Mouse (Mus musculus): ENCODE measurements at regions not wholly inside any gene's neighbourhood (a gene's known extent, or its start where the extent isn't known, plus 50 kb on each side); places are given as distances from the start of the nearest gene placed in this dataset.
A peak's percentile ranks its signal among the peaks of the same experiment; 100 is the strongest.

DNA sequence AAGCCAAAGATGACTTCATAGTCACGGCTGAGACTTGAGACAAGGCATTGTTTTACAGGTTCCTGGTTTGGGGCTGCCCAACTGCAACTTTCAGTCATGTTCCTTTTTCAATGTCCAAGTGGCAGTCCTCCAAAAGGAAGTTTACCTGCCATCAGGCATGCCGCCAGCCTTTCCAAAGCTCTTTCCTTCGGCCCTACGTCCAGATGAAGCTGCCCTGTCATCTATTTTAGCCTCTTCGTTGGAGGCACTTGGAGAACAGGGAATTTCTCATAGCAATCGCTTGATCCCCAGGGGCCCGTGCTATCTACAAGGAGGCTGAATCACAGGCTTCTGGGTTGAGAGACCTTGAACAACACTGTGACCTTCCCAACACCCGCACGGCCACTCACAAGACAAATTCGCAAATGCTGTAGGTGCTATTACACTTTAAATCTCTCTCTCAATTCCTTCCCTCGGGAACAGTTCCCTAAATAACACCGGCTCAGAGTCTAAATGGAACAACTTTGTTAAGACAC is 468.4 kb downstream of the Efna5 start:
- DNase-seq, result no peak

DNA sequence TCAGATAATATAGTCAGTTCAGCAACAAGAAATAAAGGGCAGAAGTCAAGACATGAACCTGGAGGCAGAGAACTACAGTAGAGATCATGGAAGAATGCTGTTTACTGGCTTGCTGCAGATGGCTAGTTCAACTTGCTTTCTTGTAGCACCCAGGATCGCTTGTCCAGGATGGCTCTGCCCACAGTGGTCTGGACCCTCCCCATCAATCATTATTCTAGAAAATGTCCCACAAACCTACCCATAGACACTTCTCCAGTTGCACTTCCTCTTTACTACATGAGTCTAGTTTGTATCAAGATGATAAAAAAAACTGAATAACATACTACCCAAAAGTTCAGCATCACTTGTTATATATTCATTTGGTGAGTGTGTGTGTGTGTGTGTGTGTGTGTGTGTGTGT is 477.4 kb downstream of the Efna5 start:
- DNase-seq, result no peak

DNA sequence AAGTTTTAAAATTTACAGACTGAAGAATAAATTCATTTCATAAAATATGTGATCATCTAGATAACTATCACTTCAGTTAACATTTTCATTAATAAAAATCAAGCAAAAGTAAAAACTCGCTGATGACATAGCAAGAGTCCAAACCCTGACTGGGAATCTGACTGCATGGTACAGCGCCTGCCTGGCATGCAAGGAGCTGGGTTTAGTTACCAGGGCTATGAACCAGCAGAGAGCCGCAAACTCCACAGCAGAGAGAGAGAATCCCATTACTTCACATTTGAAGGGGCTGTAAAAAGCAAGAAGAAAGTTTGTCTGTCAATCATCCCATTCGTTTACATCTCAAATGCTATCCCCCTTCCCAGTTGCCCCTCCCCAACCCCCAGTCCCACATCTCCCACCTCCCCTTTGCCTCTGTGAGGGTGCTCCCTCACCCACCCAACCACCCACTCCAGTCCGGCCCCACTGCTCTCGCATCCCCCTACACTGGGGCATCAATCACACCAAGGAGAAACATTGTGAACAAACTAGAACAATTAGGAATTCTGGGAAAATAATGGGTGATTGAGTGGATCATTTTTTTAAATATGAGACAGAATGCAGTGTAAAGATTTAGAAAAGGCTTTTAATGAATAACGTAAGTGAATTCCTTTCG is 487.6 kb downstream of the Efna5 start:
- DNase-seq, result no peak

DNA sequence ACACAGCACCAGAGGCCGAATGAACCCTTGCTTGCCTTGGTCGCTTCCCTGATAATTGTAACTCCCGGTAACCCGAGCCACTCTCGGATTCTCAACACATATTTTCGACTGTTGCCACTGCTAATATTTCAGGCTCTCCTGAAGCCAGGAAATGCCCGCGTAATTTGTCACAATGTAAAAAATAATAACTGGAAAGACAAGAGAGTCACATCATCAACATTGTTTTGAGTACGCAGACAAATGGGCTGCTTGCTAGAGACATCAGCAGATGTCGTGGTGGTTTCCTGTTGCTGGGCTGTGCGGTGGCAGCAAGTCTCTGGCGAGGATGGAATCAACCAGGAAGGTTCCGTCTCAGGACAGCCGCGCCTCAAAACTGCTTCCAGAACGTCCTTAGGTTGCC is 497.1 kb downstream of the Efna5 start:
- peak; percentile 11 for DNase-seq

DNA sequence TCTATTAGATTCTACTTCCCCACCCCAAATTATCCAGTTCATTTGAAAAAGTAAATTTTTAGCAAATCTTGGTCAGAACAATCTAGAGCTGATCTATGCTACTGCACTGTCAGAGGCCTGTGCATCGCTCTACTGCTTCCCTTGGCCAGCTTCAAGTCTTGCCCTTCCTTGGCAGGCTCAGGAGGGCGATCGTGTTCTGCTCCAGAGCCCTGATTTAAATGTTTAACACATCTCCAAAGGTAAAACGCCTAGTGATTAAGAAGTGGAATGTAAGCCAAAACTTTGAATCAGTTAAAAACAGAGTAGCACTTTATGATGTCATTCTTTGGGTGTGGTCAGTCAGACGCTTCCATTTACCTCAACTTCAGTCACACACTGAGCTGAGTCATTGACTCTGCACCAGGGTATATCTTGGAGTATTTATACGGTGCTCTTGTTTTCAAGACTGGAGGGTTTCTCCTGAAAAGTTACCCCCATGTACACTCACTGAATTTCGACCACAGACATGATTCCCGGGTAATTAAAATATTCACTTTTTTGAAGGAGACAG is 502.2 kb downstream of the Efna5 start:
- no peak for DNase-seq

DNA sequence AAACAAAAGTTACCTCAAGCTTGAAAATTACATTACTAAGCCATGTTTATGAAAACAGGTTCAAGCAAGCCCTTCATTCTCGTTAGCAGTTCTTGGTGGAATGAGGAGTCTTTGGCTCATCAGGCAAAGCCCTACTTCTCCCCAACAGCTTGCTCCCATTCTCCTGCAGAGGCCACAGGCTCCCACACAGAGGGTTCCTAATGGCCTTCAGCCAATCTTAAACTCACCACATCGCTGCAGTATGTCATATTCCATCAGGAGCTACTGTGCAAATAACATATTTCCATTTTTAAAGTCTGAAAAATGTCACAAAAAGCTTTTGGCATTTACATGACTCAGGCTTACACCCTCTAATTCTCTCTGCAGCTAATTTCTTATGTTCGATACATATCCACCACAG is 512.0 kb downstream of the Efna5 start:
- DNase-seq, result no peak

DNA sequence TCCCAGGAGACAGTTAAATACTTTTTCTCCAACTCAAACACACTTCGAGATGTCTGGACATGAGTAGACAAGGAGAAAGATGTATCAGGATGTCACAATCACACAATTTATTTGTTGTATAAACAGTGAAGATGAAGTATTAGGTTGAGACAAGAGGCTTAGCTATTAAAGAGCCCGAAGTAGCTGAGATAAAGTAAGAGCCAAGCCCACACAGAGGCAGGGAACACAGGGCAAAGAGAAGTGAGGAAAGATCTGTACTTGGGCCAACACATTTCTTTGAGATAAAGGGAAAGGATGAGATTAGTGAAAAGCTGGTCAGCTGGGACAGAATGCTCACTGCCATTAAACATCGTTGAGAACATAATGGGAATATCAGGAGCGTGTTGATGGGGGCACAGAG is 513.2 kb downstream of the Efna5 start:
- DNase-seq, result no peak

DNA sequence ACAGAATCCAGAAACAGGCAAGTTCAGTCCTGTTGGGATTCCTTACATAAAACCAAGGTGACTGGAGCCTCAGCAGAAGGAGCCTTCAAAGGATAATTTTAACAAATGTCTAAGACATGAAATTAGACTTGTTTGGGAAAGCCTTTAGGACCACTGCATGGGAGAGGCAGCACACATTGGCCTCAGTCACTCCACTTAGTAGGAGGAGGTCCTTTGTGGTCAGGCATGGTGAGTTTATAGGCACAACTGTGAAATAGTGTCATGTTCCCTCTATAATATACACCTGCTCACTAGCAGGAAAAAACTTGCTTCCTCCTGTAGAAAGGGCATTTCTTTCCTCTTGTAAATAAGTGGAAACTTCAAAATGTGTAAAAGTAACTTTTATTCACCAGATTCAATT is 522.8 kb downstream of the Efna5 start:
- no peak for DNase-seq

DNA sequence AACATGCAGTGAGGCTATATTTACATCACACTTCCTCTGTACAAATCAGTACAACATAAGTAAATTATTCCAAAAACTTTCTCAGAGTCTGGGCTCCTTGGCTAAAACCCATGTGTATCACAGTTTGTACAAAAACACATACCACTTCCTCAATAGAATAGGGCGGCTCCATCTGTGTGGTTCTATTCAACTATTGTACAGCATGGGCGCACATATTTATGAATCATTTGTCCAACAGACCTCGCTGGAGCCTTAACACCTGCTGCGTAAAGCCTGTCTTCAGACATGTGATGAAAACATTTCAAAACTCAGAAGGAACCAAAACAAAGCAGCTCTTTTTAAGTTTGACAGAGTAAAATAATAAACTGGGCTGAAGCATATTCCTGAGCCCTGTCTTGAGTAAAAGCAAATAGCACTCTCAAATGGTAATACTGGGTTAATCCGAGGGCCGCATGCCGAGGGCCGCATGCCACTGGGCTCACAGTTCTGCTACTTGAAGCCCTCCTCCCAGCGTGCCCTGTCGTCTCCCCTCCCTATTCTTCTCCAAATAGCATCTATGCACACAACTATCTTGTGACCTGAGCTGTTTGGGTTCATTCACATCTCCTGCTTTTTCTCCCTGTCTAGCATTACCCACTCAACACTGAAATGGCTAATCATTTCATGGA is 543.1 kb downstream of the Efna5 start:
- peak; percentile 10 for DNase-seq

DNA sequence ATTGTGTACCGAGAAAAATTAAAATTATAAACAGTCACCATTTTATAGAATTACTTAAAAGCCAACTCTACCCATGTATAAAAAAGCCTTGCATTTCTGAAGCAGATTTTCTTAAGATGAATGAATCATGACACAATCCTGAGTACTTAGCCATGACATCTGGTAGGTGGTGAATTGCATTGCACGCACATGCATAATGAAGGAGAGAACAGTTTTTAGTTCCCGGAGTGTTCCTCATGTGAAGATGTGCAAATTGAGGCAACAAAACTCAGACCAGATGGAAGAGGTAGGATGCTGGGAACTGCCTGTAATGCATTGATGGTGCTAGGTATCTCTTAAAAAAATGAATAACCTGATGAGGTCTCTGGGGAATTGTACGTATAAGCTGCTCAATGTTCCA is 550.9 kb downstream of the Efna5 start:
- no peak for DNase-seq

DNA sequence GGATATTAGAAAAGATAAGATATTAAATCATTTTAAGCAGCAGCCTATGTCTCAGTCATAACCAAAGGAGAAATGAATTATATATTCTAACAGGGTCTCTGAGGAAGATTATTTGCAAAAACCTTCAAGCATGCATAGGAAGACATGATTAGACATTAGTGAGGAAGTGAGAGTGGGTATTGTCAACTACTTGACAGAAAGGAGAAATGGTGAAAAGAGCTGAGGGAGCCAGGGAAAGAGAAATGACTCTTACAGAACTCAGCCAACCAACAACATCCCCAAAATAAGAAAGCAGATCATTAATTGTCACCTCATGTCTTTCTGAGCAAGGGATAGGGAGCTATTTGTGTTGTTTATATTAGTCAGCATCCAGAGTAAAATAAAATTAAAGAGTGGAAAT is 554.3 kb downstream of the Efna5 start:
- DNase-seq, result no peak

DNA sequence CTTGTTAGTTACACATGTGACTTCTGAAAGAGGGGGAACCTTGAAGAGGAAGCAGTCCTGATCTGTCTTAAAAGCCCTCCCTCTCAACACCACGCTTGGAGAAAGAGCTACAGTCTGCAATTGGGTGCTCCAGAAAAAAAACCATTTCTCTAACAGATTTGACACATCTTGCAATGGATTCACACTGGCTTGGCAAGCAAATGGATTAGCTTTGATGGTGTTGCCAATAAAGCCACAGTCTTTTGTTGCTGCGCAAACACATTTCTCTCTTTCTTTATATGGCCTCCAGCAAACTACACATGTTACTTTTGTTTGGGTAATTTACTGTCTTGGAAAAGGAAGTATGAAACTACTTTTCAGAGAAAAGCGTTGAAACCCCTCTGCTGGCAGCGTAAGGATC is 562.1 kb downstream of the Efna5 start:
- DNase-seq, result no peak

DNA sequence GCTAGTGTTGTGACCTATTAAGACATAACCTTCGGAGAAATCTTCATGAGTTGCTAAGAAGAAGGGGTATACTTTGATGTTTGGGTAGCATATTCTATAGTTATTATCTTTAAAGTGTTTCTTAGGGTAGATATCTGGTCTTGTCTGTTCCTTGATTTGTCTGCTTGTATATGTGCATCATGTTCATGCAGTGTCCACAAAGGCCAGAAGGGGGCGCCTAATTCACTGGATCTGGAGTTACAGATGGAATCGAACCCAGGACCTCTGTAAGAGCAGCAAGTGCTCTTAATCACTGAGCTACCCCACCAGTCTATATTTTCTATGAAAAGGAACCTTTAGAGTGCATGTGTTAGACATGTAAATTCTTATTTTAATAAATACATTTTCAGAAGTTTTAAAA is 571.1 kb downstream of the Efna5 start:
- no peak for DNase-seq

DNA sequence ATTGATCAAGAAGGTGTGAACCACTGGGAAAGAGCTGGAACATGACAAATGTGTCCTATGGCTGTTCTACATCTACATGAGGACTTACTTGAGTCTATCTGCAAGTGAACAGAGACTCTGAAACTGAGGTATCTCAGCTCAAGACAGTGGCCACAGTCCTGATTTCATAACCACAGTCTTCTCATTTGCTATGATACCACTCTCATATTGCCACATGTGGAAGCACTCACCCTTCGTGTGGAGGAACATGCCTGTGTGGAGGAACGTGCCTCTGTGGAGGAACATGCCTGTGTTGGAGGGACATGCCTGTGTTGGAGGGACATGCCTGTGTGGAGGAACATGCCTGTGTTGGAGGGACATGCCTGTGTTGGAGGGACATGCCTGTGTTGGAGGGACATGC is 574.0 kb downstream of the Efna5 start:
- DNase-seq, result no peak

DNA sequence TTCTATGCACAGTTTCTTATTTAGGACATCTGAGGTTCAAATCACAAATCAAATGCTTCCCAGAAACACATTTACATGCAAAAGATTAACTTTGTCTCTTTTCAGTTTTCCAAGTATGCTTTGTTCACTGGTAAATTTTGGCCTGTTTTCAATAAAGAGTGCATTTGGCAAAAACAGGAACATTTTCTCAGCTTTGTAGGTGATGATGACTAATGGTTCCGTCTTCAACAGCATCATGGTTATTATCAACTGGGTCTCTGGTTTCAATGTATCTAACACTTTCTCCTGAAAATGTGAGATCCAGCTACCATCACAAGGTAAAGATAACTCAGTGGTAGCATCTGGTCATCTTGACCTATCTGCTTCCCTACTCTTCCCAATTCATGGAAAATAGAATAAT is 574.6 kb downstream of the Efna5 start:
- DNase-seq, result no peak

DNA sequence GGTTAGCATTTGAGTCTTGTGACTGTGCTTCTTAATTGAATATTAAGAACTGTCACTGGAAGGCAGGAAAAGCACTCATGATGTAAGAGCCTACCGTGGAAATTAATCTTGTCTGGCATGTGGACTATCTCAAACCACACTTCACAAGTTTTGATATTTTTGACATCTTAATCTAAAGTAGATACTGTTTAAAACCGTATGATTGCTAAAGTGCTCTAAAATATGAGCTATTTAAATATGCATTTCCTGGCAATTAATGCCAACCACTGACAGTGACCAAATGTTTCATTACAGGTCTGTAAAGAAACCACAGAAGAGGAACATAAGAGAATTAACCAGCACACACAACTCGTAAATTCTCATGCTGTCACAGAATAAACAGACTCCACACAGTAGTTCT is 576.0 kb downstream of the Efna5 start:
- DNase-seq, result no peak

DNA sequence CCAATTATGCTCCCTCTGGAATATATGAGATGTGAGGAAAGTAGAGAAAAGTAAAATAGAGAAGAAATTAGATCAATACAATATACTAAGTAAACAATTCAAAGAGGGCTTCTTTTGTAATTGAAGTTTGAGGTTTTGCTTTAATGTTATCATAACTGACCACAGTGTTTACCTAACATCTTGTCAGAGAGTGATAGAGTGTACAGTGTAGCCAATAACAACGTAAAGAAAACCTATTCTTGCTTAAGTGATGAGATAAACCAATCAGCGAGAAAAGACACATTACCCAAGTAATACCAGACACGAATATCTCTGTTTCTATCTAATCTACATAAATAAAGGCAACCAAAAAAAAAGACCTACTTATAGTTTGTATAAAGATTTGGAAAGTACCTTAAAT is 577.0 kb downstream of the Efna5 start:
- no peak for DNase-seq

DNA sequence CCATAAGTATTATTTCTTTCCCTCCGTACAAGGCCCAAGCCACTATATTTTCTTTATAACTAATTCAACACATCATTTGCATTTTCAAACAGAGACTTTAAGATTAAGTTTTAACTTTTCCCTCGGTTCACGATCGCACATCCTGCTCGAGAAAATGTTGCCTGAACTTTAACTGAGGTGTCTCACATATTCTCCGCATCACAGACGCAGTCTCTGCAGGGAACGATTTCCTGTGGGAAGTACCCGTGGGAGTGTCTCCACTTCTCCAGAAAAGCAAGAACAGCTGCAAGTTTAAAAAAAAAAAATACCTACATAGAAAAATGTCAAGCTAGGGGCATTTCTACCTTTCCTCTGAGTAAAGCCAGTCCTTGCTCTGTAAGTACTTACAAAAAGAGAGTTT is 581.2 kb downstream of the Efna5 start:
- peak; percentile 20 for DNase-seq

DNA sequence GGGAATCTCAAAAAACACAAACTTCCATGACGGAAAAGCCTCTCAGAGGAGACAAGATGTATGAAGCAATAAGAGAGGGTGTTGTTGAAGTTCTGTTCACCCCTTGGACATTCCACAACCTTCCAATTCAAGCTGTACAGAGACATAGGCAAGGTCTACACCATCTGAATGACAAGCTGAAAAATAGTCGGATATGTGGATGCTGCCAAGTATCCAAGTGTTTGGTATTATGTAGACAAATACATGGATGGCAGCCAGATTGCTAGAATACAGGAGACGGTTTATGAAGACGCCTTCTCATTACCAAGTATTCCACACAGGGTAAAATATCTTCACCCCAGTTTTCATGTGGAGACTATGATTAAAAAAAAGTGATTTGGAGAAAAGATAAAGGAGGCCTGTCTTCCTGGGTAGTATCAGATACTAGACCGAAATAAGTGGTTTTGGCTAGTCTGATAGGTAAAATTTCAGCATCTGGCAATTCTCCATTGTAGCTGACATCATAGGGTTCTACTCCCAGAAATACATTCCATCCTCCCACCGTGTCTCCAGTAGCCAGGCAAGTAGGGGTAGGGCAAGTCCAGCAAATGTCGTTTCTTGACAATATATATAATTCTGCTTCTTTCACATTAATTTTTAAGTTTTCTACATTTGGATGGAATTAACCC is 583.6 kb downstream of the Efna5 start:
- no peak for DNase-seq

DNA sequence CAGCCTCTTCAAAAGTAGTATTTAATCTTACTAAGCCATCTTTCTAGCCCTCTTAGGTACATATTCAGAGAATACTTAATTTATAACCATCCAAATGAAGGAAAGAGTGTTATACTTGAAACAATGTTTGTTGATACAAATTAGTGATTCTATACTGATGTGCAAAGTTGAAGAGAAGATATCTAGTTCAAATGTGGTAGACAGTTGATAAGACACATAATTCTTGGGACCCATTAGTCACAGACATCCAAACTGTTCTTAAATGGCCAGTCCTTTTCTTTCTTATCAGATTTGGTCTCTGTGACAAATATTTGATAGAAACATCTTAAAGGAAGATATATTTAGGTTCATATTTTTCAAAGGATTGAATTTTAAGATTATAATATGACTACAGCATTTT is 585.7 kb downstream of the Efna5 start:
- no peak for DNase-seq

DNA sequence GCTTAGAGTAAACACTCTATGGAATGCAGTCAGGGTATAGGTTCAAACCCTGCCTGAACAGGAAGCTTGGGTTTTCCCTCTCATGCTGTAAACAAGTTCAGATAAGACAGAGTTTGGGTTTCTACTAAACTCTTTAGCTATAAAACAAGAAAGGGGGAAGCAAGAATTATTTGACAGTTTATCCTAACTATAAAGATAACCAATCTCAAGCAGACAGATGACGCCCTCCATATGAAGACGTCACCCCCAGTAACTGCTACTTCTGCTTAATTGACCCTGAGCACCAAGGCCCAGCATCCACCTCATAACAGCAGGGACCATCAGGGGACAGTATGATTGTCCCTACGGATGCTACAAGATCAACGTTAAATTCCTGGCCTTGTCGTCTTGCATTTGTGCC is 588.4 kb downstream of the Efna5 start:
- DNase-seq, result no peak

DNA sequence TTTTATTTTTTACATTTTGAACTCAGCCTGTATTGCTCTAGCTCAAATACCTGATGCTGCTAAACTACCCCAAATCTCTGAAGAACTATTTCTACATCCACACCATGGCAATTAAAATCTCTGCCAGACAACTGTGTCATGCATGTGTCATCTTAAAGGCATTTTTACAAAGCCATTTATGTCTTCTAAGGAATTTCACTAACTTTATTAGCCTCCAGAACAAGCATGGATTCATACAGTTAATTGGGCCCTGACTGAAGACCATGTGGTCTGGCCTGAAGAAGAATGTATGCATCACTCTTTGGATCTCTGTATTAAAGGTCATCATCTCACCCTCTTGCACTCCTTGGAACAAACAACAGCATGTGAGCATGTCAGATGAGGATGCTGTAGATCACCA is 593.5 kb downstream of the Efna5 start:
- DNase-seq, result no peak

DNA sequence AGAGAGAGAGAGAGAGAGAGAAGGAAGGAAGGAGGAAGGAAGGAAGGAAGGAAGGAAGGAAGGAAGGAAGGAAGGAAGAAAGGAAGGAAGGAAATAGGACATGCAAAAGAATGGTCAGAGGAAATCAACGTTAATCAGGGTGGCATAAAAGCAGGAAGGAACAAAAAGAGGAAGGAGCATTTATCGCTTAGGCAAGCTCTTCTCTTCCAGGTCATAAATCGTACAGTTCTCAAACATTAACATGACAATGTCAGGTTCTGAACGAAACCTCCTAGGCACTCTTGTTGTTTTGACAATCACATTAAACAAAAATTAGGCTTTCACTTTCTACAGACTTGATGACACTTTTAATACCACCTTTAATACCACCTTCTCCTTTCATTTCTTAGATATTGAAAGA is 594.0 kb downstream of the Efna5 start:
- DNase-seq, result no peak

Measured in embryo, embryonic 11 days (tissue).